Mouse (Mus musculus) lung, adult 18-20 months (tissue): Measurements from ENCODE around the gene Zfp715.
"Not testable (repeated sequence)": the region's sequence is repeated elsewhere in the genome, so short reads cannot be mapped to it uniquely, and the experiment has no call there.

ENCODE experiments used
- DNase-seq, 2 experiments: peaks; one replicate each; pipeline ENCODE4 v3.0.0; 2022; ENCODE audit warnings: mixed read lengths in 2 of 2

The Zfp715 gene

DNA sequence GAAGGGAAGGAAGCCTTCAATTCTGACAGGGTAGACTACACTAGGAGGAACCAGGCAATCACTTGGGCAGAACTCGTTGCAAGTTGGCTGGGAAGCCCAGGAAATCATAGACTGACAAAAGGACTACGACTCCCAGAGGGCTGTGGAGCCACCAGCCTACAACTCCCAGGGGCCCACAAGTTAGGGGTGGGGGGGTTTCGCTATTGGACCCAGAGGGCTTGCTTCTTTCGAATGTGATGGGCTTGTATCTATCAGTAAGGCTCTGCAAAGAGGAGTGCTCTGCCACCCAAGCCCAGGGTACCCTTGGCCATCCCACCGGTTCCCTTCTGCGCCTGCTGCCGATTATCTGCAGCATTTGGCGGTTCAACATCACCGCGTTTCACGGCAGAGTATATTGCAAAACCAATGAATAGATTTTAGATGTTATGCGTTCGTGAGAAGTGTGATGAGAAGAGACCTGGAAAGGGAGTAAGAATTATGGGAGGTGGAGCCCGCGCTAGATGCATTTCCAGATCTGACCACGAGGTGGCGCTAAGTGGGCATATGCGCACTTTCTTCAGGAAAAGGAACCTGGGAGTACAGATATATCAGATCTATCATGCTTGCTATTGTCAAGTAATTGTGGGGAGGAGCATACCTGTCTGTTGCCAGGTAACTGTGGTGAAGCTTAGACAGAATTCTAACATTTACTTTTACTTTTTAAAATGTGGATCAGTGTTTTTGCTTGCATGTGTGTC is 30.1 kb downstream of the Zfp715 start:
- DNase-seq, result peak; percentile 62

GRCm38 (mm10) chr7:43282459-43282858 is 30.6 kb downstream of the Zfp715 start:
- no peak for DNase-seq

DNA sequence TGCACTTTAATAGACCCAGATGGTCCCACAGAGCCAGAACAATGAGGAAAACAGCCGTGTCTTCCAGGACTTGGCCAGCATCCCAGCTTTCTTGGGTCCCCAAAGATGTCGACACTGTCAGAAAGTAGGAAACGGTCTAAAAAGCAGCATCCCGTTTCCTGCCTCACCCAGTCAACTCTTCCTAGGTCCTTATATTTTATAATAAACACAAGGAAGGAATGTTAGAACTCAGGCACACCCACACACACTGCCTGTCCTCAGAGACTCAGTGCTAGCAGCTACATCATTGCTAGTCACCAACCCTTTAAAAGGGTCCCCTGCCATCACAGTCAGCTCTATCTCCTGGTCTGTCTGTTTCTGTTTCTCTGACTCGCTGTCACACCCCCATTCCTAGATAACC is 35.7 kb downstream of the Zfp715 start:
- DNase-seq, result no peak

DNA sequence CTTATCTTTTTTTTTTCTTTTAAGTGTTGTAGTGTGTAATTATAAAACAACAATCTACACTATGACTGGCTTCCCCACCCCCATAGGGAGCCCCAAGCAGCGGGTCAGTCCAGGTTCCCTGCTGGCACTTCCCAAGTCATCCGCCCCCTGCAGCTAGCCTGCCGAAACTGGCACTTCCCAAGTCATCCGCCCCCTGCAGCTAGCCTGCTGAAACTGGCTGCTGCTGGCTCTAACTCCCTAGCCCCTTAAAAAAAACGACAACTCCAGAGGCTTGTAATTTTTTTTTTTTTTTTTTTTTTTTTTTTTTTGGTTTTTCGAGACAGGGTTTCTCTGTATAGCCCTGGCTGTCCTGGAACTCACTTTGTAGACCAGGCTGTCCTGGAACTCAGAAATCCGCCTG is 36.9 kb downstream of the Zfp715 start:
- DNase-seq, result not testable (repeated sequence)

DNA sequence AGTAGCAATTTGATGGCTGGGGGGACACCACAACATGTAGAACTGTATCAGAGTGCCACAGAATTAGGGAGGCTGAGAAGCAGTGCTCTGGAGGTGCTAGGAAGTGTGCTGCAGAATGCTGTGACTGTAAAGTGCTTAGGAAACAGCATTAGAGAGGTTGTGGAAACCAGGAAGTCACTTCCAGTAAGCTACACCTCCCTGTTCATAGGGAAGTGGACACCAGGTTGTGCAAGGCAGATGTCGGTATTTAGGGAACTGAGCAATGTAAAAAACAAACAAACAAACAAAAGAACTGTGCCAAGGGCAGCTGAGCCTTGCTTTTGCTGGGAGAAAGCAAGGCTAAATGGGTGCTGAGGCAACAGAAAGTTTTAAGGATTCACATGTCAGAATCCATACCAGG is 39.6 kb downstream of the Zfp715 start:
- peak in 1 of 2 experiments; percentile 17 for DNase-seq

- DNase-seq, result not testable (repeated sequence)
Observed at GRCm38 (mm10) chr7:43267359-43267758, 45.7 kb downstream of the Zfp715 start.

- DNase-seq, result no peak
Observed at GRCm38 (mm10) chr7:43253540-43253939, 59.6 kb downstream of the Zfp715 start.

DNA sequence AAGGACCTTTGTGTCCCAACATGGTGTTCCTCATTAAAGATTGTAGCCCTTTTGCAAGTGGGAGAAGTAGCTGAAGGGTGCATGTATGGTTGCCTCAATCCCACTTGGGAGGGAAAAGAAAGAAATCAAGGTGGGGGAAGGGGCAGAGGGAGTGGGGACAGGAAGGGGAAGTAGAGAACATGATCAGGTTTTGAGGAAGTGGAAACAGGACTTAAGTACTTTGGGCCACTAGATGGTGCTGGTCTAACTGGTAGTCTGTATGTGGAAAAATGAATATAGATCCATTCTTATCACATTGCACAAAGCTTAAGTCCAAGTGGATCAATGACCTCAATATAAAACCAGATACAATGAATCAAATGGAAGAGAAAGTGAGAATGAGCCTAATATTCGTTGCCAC is 62.4 kb downstream of the Zfp715 start:
- DNase-seq, result not testable (repeated sequence)
